Mouse (Mus musculus): ENCODE results near the gene Cep112. TPM values are rescaled to one million over a fixed set of nuclear protein-coding genes. Genes with fewer than 3 reads are reported as not detected.

The Cep112 gene
- polyA plus RNA-seq, 1 experiment, result 17.0 TPM

DNA sequence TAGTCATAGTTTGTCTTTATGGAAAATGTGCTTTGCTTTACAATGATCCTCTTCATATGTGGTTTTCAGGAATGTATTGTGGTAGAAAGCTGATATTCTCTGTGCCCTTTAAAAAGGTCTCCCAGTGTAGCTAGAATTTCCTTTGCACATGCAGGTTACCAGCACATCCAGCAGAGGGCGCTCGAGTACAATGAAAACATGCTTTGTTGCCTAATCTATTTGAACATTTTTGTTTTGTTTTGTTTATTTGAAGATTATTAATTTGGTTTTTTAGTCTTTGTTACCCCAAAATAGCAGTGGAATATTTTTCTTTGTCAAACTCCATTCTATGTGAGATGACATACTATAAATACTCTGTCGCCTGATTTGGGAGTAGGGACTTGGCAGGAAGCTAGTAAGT lies 24.8 kb downstream of the Cep112 start:
- Histone ChIP-seq H3K4me1 (ENCODE audit: control insufficient read depth, insufficient read depth, low read length) (no peaks in the 10 kb centered on the region), H3K27me3 (ENCODE audit: control insufficient read depth, insufficient read depth, low read length, poor library complexity, severe bottlenecking) (no peaks in the 10 kb centered on the region), H3K9ac (ENCODE audit: low read depth, poor library complexity, severe bottlenecking) (no peak overlapping the region), H3K9me3 (replicated peaks; ENCODE audit: control insufficient read depth, insufficient read depth, low read length, poor library complexity, severe bottlenecking) (no peaks in the 10 kb centered on the region), H3K4me3 (ENCODE audit: low read depth, low read length) (no peak overlapping the region), H3K36me3 (ENCODE audit: control insufficient read depth, insufficient read depth, low read length, poor library complexity, severe bottlenecking) (no peaks in the 10 kb centered on the region), H3K27ac (ENCODE audit: insufficient read depth, low read length) (no peak overlapping the region)
- TF ChIP-seq POLR2A (IDR thresholded peaks at IDR 0.05; ENCODE audit: insufficient read depth, low read length), result no peak
- TF ChIP-seq CTCF (IDR thresholded peaks at IDR 0.05; ENCODE audit: low read depth, low read length), result peak; percentile 8

DNA sequence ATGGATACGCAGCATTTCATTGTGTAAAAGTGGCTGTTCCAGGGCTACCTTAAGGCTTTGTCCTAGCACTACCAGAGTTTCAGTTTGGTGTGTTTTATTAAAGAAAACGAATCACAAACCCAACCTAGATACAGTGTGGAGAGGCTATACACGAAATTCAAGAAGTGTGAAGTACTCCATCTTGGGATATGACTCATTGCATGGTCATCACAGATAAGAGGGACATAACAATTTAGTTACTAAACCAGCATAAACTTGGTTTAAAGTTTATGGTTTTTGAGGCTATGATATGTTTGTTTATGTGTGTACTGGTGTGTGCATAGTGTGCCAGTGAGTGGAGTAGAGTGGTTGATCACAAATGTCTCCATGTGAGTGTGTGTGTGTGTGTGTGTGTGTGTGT lies 34.6 kb downstream of the Cep112 start:
- no peak for TF ChIP-seq POLR2A (IDR thresholded peaks at IDR 0.05; ENCODE audit: insufficient read depth, low read length)
- TF ChIP-seq EP300 (IDR thresholded peaks at IDR 0.05; ENCODE audit: insufficient read depth, low read depth, low read length), result no peak
- no peak for TF ChIP-seq CTCF (IDR thresholded peaks at IDR 0.05; ENCODE audit: low read depth, low read length)
- Histone ChIP-seq H3K4me3 (ENCODE audit: low read depth, low read length) (no peak overlapping the region), H3K36me3 (ENCODE audit: control insufficient read depth, insufficient read depth, low read length, poor library complexity, severe bottlenecking) (no peaks in the 10 kb centered on the region), H3K9me3 (replicated peaks; ENCODE audit: control insufficient read depth, insufficient read depth, low read length, poor library complexity, severe bottlenecking) (no peaks in the 10 kb centered on the region), H3K9ac (ENCODE audit: low read depth, poor library complexity, severe bottlenecking) (no peak overlapping the region), H3K4me1 (ENCODE audit: control insufficient read depth, insufficient read depth, low read length) (no peaks in the 10 kb centered on the region), H3K27me3 (ENCODE audit: control insufficient read depth, insufficient read depth, low read length, poor library complexity, severe bottlenecking) (no peaks in the 10 kb centered on the region), H3K27ac (ENCODE audit: insufficient read depth, low read length) (no peak overlapping the region)

- Histone ChIP-seq H3K27me3 (ENCODE audit: control insufficient read depth, insufficient read depth, low read length, poor library complexity, severe bottlenecking) (no peaks in the 10 kb centered on the region), H3K9ac (ENCODE audit: low read depth, poor library complexity, severe bottlenecking) (no peak overlapping the region), H3K9me3 (replicated peaks; ENCODE audit: control insufficient read depth, insufficient read depth, low read length, poor library complexity, severe bottlenecking) (no peaks in the 10 kb centered on the region), H3K27ac (ENCODE audit: insufficient read depth, low read length) (no peak overlapping the region), H3K36me3 (ENCODE audit: control insufficient read depth, insufficient read depth, low read length, poor library complexity, severe bottlenecking) (no peaks in the 10 kb centered on the region), H3K4me1 (ENCODE audit: control insufficient read depth, insufficient read depth, low read length) (no peaks in the 10 kb centered on the region), H3K4me3 (ENCODE audit: low read depth, low read length) (no peak overlapping the region)
- TF ChIP-seq POLR2A (IDR thresholded peaks at IDR 0.05; ENCODE audit: insufficient read depth, low read length) (no peak), EP300 (IDR thresholded peaks at IDR 0.05; ENCODE audit: insufficient read depth, low read depth, low read length) (no peak), CTCF (IDR thresholded peaks at IDR 0.05; ENCODE audit: low read depth, low read length) (no peak)
Measured at GRCm38 (mm10) chr11:108464138-108464537, 39.1 kb downstream of the Cep112 start.

DNA sequence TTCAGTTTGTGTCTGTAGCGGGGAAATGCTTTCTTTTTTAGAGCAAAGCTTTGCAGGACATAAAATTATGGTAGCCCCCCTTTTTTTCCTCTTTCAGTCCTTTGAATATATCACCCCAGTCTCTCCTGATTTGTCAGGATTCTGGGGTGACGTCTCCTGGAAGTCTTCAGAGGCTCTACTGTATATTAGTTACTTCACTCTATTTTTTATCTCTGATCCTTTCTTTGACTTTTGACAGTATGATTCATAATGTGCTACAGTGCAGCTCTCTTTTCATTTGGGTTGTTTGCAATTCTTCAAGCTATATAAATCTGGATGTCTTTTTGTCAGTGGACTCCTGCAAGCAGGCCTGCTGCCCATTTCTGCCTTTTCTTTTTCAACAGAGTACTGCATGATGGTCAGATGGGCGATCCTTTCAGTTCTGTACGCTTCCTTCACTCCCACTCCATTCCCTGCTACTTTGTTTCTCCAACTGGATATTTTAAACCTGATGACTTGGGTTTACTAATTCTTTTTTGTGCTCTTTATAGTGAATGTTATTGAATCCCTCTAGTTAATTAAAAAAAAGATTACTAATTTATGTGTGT lies 39.8 kb downstream of the Cep112 start:
- H3K4me3 ChIP-seq (ENCODE audit: low read depth, low read length), result no peak overlapping the region
- H3K9ac ChIP-seq (ENCODE audit: low read depth, poor library complexity, severe bottlenecking), result no peak overlapping the region
- TF ChIP-seq EP300 (IDR thresholded peaks at IDR 0.05; ENCODE audit: insufficient read depth, low read depth, low read length), result no peak
- TF ChIP-seq POLR2A (IDR thresholded peaks at IDR 0.05; ENCODE audit: insufficient read depth, low read length), result no peak
- no peak for TF ChIP-seq CTCF (IDR thresholded peaks at IDR 0.05; ENCODE audit: low read depth, low read length)
- H3K36me3 ChIP-seq (ENCODE audit: control insufficient read depth, insufficient read depth, low read length, poor library complexity, severe bottlenecking), result no peaks in the 10 kb centered on the region
- no peaks in the 10 kb centered on the region for H3K9me3 ChIP-seq (replicated peaks; ENCODE audit: control insufficient read depth, insufficient read depth, low read length, poor library complexity, severe bottlenecking)
- H3K27me3 ChIP-seq (ENCODE audit: control insufficient read depth, insufficient read depth, low read length, poor library complexity, severe bottlenecking), result no peaks in the 10 kb centered on the region
- H3K27ac ChIP-seq (ENCODE audit: insufficient read depth, low read length), result no peak overlapping the region
- H3K4me1 ChIP-seq (ENCODE audit: control insufficient read depth, insufficient read depth, low read length), result no peaks in the 10 kb centered on the region

GRCm38 (mm10) chr11:108475738-108476137 lies 50.7 kb downstream of the Cep112 start:
- TF ChIP-seq CTCF (IDR thresholded peaks at IDR 0.05; ENCODE audit: low read depth, low read length) (no peak), EP300 (IDR thresholded peaks at IDR 0.05; ENCODE audit: insufficient read depth, low read depth, low read length) (no peak)

GRCm38 (mm10) chr11:108476226-108476625 lies 51.2 kb downstream of the Cep112 start:
- no peak for TF ChIP-seq EP300 (IDR thresholded peaks at IDR 0.05; ENCODE audit: insufficient read depth, low read depth, low read length)
- no peak for TF ChIP-seq CTCF (IDR thresholded peaks at IDR 0.05; ENCODE audit: low read depth, low read length)
- TF ChIP-seq POLR2A (IDR thresholded peaks at IDR 0.05; ENCODE audit: insufficient read depth, low read length), result no peak
- H3K36me3 ChIP-seq (ENCODE audit: control insufficient read depth, insufficient read depth, low read length, poor library complexity, severe bottlenecking), result no peaks in the 10 kb centered on the region
- no peaks in the 10 kb centered on the region for H3K27me3 ChIP-seq (ENCODE audit: control insufficient read depth, insufficient read depth, low read length, poor library complexity, severe bottlenecking)
- no peaks in the 10 kb centered on the region for H3K4me1 ChIP-seq (ENCODE audit: control insufficient read depth, insufficient read depth, low read length)
- H3K27ac ChIP-seq (ENCODE audit: insufficient read depth, low read length), result no peak overlapping the region
- H3K9me3 ChIP-seq (replicated peaks; ENCODE audit: control insufficient read depth, insufficient read depth, low read length, poor library complexity, severe bottlenecking), result 0 out of 2 replicates have a peak, but pooled peaks cover 3% of the 10 kb centered on the region
- no peak overlapping the region for H3K4me3 ChIP-seq (ENCODE audit: low read depth, low read length)
- no peak overlapping the region for H3K9ac ChIP-seq (ENCODE audit: low read depth, poor library complexity, severe bottlenecking)

More at GRCm38 (mm10) chr11:108475738-108476137, 50.7 kb downstream of the Cep112 start:
- 0 out of 2 replicates have a peak, but pooled peaks cover 3% of the 10 kb centered on the region for H3K9me3 ChIP-seq (replicated peaks; ENCODE audit: control insufficient read depth, insufficient read depth, low read length, poor library complexity, severe bottlenecking)
- no peaks in the 10 kb centered on the region for H3K4me1 ChIP-seq (ENCODE audit: control insufficient read depth, insufficient read depth, low read length)
- no peaks in the 10 kb centered on the region for H3K27me3 ChIP-seq (ENCODE audit: control insufficient read depth, insufficient read depth, low read length, poor library complexity, severe bottlenecking)
- H3K36me3 ChIP-seq (ENCODE audit: control insufficient read depth, insufficient read depth, low read length, poor library complexity, severe bottlenecking), result no peaks in the 10 kb centered on the region
- H3K4me3 ChIP-seq (ENCODE audit: low read depth, low read length), result no peak overlapping the region
- H3K27ac ChIP-seq (ENCODE audit: insufficient read depth, low read length), result no peak overlapping the region
- no peak overlapping the region for H3K9ac ChIP-seq (ENCODE audit: low read depth, poor library complexity, severe bottlenecking)

Data from ES-Bruce4 (cell line).